Mouse (Mus musculus) liver, embryonic 12.5 days (tissue): Measurements from ENCODE around the gene Ndfip2. TPM values are rescaled to one million over a fixed set of nuclear protein-coding genes. Genes with fewer than 3 reads are reported as not detected.

Source experiments
- ATAC-seq: fragments of 200-750 bp; cut with Nextera tagmentation; 2 replicates; pipeline ENCODE4 v1.8.0; 2017; ENCODE audit warnings: moderate number of reproducible peaks, mild to moderate bottlenecking, moderate library complexity
- H3K27ac ChIP-seq: fragments of 300-500 bp; sonication (generic); 2 replicates; pipeline ENCODE4 v1.5.1; 2016; ENCODE audit warnings: mild to moderate bottlenecking
- H3K27me3 ChIP-seq: fragments of 300-500 bp; sonication (generic); replicated peaks from 2 replicates; pipeline ENCODE4 v1.6.1; 2016; ENCODE audit warnings: mild to moderate bottlenecking, moderate library complexity
- H3K36me3 ChIP-seq: fragments of 300-500 bp; sonication (generic); 2 replicates; pipeline ENCODE4 v1.6.1; 2016; ENCODE audit warnings: mild to moderate bottlenecking, moderate library complexity
- H3K4me1 ChIP-seq: fragments of 300-500 bp; sonication (generic); 2 replicates; pipeline ENCODE4 v1.6.1; 2016
- H3K4me2 ChIP-seq: fragments of 300-500 bp; sonication (generic); 2 replicates; pipeline ENCODE4 v1.6.1; 2016; ENCODE audit warnings: mild to moderate bottlenecking, moderate library complexity
- H3K4me3 ChIP-seq: fragments of 300-500 bp; sonication (generic); 2 replicates; pipeline ENCODE4 v1.5.1; 2016; ENCODE audit warnings: mild to moderate bottlenecking, moderate library complexity
- H3K9ac ChIP-seq: fragments of 300-500 bp; sonication (generic); 2 replicates; pipeline ENCODE4 v1.6.1; 2016; ENCODE audit warnings: mild to moderate bottlenecking, moderate library complexity
- H3K9me3 ChIP-seq: fragments of 300-500 bp; sonication (generic); replicated peaks from 2 replicates; pipeline ENCODE4 v1.6.1; 2016; ENCODE audit warnings: mild to moderate bottlenecking, moderate library complexity
- WGBS: fragments of 180-500 bp; shearing (Covaris S2); methylation state at CpG from one replicate; pipeline ENCODE4 v1.1.7; 2016; ENCODE audit not compliant: insufficient replicate concordance; 5-methylcytosine and 5-hydroxymethylcytosine counted together
- polyA plus RNA-seq: library from polyadenylated mRNA; unstranded; fragments of >200 nt; fragmentation: Nextera tagmentation; extraction: Ambion mirVana; gene quantifications from 2 replicates; pipeline ENCODE4 v1.2.1, GENCODE M21; 2016

Ndfip2 gene
- 26.4 and 27.0 TPM in 2 replicates for polyA plus RNA-seq

DNA sequence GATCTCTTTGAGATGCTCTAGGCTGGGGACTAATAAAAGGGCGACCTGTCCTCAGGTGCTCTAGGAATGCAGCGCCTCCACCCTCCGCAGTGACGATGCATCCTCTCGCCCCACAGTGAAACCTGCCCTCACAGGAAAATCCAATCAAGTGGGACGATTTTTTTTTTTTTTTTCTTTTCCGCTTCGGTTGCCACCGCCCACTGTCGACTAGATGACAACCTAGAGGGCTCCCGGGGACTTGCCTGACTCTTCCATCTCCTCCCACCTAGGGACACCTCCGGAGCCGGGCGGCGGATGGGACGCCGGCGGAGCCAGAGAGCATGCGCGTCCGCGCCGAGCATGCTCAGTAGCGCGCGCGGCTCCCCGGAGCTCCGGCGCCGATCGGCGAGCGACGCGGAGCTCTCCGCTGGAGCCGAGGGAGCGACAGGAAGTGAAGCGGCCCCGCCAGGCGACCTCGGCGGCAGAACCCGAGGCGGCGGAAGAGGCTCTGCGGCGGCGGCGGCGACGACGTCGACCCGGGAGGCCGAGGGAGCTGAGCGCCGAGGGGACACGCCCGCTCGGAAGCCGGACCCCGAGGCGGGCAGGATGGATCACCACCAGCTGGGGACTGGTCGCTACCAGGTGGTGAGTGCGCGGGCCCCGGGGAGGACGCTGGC, at the start of gene Ndfip2:
TSS of gene Ndfip2 (plus strand) at position 195 of the 656 bp plus-strand sequence.
- peaks cover 17% of the 10 kb centered on the region for H3K4me1 ChIP-seq
- ATAC-seq: peak; percentile 96
- H3K36me3 ChIP-seq: no peaks in the 10 kb centered on the region
- H3K4me3 ChIP-seq: peak within 1 kb of the TSS; percentile 77
- under 1% methylated on average over 61 of the region's 70 CpGs for WGBS
- H3K9me3 ChIP-seq: no peaks in the 10 kb centered on the region
- H3K27ac ChIP-seq: peak within 1 kb of the TSS; percentile 81
- 0 out of 2 replicates have a peak, but pooled peaks cover 4% of the 10 kb centered on the region for H3K27me3 ChIP-seq
- peak within 1 kb of the TSS; percentile 85 for H3K9ac ChIP-seq
- peak within 1 kb of the TSS; percentile 95 for H3K4me2 ChIP-seq

DNA sequence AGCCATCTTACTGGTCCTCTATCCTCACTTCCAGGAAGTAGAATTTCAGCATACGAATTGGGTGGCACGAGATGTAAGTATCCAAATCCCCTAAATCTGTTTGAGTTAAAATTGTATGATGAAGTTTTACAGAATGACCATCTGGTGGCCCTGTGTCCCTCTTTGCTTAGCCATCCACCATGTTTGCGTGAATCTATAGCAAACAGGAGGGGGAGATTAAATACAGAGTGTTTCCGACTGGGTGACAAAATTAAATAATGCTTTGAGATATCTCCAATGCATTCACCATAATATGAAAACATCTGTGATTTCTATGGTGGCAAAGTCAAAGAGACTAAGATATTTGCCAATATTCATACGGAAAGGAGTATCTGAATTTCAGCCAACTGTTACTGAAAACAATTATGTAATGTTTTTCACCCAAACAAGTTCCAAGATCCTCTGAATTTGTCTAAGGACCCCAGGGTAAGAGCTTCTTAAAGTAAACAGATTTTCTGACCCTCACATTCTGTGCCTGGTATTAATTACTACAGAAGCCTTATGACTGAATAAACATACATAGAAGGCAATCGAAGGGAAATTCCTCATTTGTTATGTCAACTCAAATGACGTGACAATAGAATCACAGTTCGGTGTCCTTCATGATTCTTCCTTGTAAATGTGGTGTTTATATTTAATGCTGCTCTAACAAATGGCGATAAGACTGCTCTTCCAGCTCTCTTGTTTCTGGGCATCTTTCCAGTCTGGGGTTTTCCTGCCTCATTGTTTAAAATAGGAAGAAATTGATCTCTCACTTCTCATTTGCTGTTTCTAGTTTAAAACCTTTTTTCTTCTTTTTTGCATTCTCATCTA, 38.6 kb upstream of the Ndfip2 start:
- H3K9me3 ChIP-seq: no peaks in the 10 kb centered on the region
- WGBS: 71% methylated on average over 9 of the region's 9 CpGs
- no peak overlapping the region for H3K27ac ChIP-seq
- H3K9ac ChIP-seq: no peak overlapping the region
- no peaks in the 10 kb centered on the region for H3K4me1 ChIP-seq
- H3K4me2 ChIP-seq: no peak overlapping the region
- H3K27me3 ChIP-seq: no peaks in the 10 kb centered on the region
- H3K4me3 ChIP-seq: no peak overlapping the region
- no peaks in the 10 kb centered on the region for H3K36me3 ChIP-seq
- no peak for ATAC-seq

DNA sequence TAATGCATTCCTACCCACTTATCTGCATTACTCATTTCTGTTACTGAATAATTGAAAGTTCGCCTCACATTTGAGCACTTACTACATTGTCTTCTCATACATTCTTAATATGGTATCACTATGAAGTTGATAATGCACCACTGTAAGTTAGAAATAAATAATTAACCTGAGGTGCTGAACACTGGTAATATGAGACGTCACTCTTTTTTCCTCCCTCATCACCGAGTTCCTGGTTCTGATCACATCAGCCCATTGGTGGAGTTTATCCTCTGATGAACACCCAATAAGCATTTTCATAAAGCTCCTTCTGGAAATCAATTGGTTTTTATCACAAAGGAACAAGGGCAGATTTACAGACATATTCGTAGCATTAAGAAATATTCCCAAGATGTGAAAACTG, 36.1 kb upstream of the Ndfip2 start:
- no peaks in the 10 kb centered on the region for H3K36me3 ChIP-seq
- 63% methylated on average over 4 of the region's 4 CpGs for WGBS
- no peak for ATAC-seq
- H3K4me2 ChIP-seq: no peak overlapping the region
- no peak overlapping the region for H3K27ac ChIP-seq
- no peaks in the 10 kb centered on the region for H3K4me1 ChIP-seq
- no peak overlapping the region for H3K9ac ChIP-seq
- H3K4me3 ChIP-seq: no peak overlapping the region
- H3K27me3 ChIP-seq: no peaks in the 10 kb centered on the region
- H3K9me3 ChIP-seq: no peaks in the 10 kb centered on the region

DNA sequence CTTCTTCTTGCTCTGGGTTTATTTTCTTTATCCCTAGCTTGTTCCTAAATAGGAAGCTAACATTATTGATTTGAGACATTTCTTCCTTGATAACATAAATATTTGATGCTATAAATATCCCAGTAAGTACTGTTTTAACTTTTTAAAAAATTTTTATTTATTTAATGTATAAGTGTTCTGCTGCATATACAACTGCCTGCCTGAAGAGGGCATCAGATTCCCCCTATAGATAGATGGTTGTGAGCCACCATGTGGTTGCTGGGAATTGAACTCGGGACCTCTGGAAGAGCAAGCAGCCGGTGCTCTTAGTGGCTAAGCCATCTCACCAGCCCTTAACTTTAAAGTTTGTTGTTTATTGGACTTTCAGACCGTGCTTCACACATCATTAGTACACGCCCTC, 32.6 kb upstream of the Ndfip2 start:
- 69% methylated on average over 4 of the region's 4 CpGs for WGBS
- no peaks in the 10 kb centered on the region for H3K4me1 ChIP-seq
- no peaks in the 10 kb centered on the region for H3K9me3 ChIP-seq
- H3K27ac ChIP-seq: no peak overlapping the region
- no peaks in the 10 kb centered on the region for H3K27me3 ChIP-seq
- H3K9ac ChIP-seq: no peak overlapping the region
- no peak for ATAC-seq
- H3K36me3 ChIP-seq: no peaks in the 10 kb centered on the region
- no peak overlapping the region for H3K4me2 ChIP-seq
- H3K4me3 ChIP-seq: no peak overlapping the region

DNA sequence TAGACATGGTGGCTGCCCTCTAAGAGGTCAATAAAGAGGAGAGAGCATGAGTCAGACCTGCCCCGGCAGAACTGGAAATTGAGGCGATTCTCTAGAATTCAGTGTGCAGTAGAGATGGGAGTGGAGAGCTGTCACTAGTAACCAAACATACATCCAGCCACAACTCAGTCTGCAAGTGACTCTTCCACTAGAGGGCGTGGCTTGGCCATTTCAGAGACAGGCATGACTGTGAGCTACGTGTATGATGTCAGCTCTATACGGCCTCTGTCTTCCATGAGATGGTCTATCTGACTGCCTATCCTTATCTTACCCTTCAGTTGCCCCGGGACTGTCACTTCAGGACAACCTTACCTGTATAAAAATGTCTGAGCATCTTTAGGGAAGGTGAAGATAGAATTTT, 26.0 kb upstream of the Ndfip2 start:
- no peak for ATAC-seq
- no peak overlapping the region for H3K4me2 ChIP-seq
- no peaks in the 10 kb centered on the region for H3K4me1 ChIP-seq
- H3K36me3 ChIP-seq: no peaks in the 10 kb centered on the region
- no peak overlapping the region for H3K4me3 ChIP-seq
- no peak overlapping the region for H3K27ac ChIP-seq
- WGBS: 25% methylated on average over 6 of the region's 6 CpGs
- no peak overlapping the region for H3K9ac ChIP-seq
- H3K27me3 ChIP-seq: no peaks in the 10 kb centered on the region
- no peaks in the 10 kb centered on the region for H3K9me3 ChIP-seq

DNA sequence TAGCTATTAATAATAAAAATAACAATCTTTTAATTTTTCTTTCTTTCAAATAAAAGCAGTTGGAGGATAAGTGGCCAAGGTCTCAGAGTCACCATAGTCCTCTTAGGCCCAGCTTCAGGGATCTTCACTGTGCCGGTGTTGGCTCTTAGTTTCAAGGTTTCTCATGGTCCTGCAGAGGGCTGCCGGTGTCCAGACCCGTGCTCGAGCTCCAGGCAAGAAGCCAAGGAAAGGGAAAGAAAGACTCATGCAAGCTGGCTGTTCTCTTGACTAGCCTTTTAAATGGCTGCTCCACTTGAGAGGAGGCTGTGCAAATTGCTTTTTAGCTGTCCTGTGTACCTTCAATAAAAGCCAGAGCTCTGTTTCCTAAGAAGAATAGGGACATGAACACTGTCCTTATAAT, 21.8 kb upstream of the Ndfip2 start:
- Histone ChIP-seq H3K9me3 (no peaks in the 10 kb centered on the region), H3K4me1 (no peaks in the 10 kb centered on the region), H3K27me3 (no peaks in the 10 kb centered on the region), H3K27ac (no peak overlapping the region), H3K4me3 (no peak overlapping the region), H3K4me2 (no peak overlapping the region), H3K9ac (no peak overlapping the region), H3K36me3 (no peaks in the 10 kb centered on the region)
- ATAC-seq: no peak
- whole genome bisulfite sequencing: 70% methylated on average over 4 of the region's 4 CpGs

DNA sequence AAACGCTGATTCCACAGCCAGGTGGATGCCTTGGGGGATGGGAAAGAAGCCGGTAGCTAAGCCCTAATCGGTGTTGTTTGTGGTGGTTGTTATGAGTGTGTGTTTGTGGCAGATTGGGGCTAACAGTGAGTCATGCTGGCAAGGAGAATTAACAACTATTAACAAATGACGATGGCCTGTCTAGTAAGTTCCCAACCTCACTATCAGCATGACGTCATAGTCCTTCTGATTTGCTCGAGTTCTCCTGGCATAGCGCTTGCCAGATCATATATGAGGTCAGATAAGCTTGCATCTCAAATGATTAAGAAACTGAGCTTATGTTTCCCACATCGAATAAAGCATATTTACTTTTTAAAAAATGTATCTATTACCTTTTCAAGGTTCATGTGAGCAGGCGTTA, 20.6 kb upstream of the Ndfip2 start:
- Histone ChIP-seq H3K4me2 (no peak overlapping the region), H3K36me3 (no peaks in the 10 kb centered on the region), H3K4me3 (no peak overlapping the region), H3K9ac (no peak overlapping the region), H3K9me3 (no peaks in the 10 kb centered on the region), H3K27me3 (no peaks in the 10 kb centered on the region), H3K27ac (no peak overlapping the region), H3K4me1 (no peaks in the 10 kb centered on the region)
- WGBS: 64% methylated on average over 9 of the region's 9 CpGs
- ATAC-seq: no peak

DNA sequence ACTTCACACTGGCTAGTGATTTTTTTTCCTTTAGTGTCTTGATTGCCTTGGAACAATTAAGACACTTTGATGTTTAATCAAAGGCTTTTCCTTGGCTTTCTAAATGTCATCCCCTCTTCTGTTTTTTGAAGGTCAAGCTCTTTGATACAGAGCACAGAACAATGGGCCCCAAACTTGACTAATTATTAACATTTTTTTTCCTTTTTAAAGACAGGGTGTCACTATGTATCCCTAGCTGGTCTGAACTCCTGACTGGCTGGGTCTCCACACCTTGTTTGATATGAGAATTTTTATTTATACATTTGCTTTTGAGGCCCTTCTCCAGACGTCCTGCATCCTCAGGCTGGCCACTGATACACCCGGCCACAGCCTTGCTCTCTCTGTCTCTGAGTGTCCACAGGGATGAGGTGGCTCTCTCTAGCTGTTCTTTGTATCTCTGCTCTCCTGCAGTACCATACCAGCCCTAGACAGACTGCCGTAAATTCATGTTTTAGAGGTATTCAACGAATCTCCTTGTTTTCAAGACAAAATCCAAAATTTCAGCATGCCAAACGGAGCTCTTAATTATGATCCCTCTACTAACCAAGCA, 19.8 kb upstream of the Ndfip2 start:
- Histone ChIP-seq H3K4me2 (no peak overlapping the region), H3K4me1 (no peaks in the 10 kb centered on the region), H3K9ac (no peak overlapping the region), H3K27me3 (no peaks in the 10 kb centered on the region), H3K27ac (no peak overlapping the region), H3K9me3 (no peaks in the 10 kb centered on the region), H3K36me3 (no peaks in the 10 kb centered on the region), H3K4me3 (no peak overlapping the region)
- ATAC-seq: no peak
- 52% methylated on average over 5 of the region's 5 CpGs for WGBS

DNA sequence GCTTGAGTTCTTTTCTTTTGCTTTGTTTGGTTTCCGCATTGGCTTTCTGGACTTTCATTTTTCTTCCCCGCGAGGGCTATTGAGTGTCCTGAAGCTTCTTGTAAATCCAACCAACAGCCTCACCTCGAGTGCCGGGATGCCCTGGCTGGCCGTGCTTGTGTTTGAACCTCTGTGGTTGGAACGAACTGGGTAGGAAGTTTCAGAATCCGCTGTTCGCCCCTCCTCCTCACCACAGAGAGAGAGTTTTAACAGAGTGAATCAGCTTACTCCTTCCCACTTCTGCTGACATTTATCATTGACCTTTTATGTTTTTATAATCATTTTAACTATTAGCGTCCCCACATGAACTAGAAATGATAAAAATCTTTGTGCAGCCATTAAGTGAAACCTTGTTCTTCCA, 18.3 kb upstream of the Ndfip2 start:
- Histone ChIP-seq H3K4me2 (no peak overlapping the region), H3K27me3 (no peaks in the 10 kb centered on the region), H3K27ac (no peak overlapping the region), H3K9ac (no peak overlapping the region), H3K4me3 (no peak overlapping the region), H3K36me3 (no peaks in the 10 kb centered on the region), H3K9me3 (no peaks in the 10 kb centered on the region), H3K4me1 (no peaks in the 10 kb centered on the region)
- no peak for ATAC-seq
- 55% methylated on average over 10 of the region's 10 CpGs for WGBS

DNA sequence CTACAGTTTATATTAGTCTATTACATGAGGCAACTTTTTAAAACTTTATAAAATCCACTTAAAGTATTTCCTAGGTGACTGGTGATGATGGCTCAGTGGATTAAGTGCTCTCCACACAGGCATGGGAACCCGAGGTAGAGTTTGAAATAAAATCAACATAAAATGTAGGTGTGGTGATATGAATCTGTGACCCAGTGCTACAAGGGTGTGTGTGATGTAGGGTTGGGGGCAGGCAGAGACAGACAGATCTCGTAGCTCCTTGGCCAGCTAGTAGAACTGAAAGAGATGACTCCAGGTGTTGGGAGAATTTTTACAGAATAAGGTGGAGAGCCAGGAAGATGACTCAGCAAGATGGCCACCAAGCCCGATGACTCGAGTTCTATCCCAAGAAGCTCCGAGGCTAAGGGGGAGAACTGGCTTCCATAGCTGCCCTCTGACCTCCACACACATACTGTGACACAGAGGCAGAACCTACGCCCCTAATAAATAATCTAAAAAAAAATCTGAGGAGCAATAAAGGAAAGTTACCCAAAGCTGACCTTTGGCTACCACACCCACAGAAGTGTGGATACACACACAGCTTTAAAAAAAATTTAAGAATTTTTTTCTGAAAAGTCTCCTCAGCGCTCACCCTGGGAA, 14.4 kb upstream of the Ndfip2 start:
- 60% methylated on average over 7 of the region's 7 CpGs for WGBS
- Histone ChIP-seq H3K4me2 (no peak overlapping the region), H3K4me1 (no peaks in the 10 kb centered on the region), H3K4me3 (no peak overlapping the region), H3K27ac (no peak overlapping the region), H3K9ac (no peak overlapping the region), H3K27me3 (no peaks in the 10 kb centered on the region), H3K36me3 (no peaks in the 10 kb centered on the region), H3K9me3 (no peaks in the 10 kb centered on the region)
- no peak for ATAC-seq

DNA sequence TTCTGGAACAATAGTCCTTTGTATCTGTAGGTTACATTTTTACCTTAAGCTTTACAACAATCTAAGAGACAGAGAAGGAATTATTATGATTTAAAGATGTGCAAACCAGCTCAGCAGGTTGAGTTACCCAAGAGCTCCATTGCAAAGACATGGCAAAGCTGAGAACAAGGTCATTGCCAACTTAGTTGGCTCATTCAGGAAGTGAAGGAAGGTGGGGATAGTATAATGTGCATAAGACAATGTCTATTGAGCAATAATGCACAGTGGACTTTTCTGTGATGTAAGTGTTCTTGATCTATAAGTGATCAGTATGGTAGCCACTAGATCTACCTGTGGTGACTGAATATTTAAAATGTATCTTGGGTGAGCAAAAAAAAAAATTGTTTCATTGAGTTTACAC, 7.3 kb upstream of the Ndfip2 start:
- H3K9ac ChIP-seq: no peak overlapping the region
- no peak overlapping the region for H3K27ac ChIP-seq
- H3K4me3 ChIP-seq: no peak overlapping the region
- 0 out of 2 replicates have a peak, but pooled peaks cover under 1% of the 10 kb centered on the region for H3K27me3 ChIP-seq
- H3K4me1 ChIP-seq: no peaks in the 10 kb centered on the region
- H3K9me3 ChIP-seq: no peaks in the 10 kb centered on the region
- no peak overlapping the region for H3K4me2 ChIP-seq
- no peaks in the 10 kb centered on the region for H3K36me3 ChIP-seq
- ATAC-seq: no peak

DNA sequence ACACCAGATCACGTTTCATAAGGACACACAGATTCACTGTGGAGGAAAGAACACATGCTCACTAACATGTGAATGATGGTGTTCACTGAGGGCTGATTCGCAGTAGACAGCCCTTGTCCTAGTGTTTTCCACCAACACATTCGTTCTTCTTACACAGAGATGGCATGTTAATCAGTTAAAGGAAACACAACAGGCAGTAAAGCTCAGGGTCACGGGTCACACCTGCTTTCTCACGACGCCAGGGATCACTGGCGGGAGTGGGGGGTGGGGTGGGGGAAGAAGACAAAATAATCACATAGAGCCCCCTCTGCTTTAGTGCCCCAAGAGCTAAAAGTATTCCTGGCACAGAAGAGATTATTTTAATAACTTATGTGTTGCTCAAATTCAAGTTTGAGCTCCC, 5.1 kb upstream of the Ndfip2 start:
- Histone ChIP-seq H3K4me2 (no peak overlapping the region), H3K27ac (no peak overlapping the region), H3K36me3 (no peaks in the 10 kb centered on the region), H3K4me1 (0 out of 2 replicates have a peak, but pooled peaks cover 4% of the 10 kb centered on the region), H3K4me3 (no peak overlapping the region), H3K9me3 (no peaks in the 10 kb centered on the region), H3K9ac (no peak overlapping the region), H3K27me3 (0 out of 2 replicates have a peak, but pooled peaks cover 4% of the 10 kb centered on the region)
- ATAC-seq: no peak
- WGBS: 52% methylated on average over 7 of the region's 7 CpGs
